Mouse (Mus musculus): ENCODE data around the gene Actr1b.
"Not testable (repeated sequence)": the region's sequence is repeated elsewhere in the genome, so short reads cannot be mapped to it uniquely, and the experiment has no call there.

Actr1b gene

DNA sequence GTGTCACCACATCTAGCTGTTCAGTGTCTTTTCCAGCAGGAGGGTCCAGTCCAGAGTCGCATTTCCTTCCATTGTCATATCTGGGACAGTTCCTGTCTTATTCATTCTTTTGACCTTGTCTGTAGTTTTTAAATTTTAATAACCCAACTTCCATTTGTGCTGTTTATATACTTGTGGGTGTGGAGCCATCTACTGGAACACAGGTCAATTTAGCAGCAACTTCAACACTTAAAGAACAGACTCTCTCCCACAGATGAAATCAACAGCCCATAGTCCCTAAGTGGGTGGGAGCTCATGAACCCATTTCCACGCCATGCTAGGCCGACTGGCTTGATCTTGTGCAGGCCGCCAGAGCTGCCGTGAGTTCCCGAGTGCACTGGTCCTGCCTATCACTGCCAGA, 17.8 kb downstream of the Actr1b start:
- no peak for DNase-seq

DNA sequence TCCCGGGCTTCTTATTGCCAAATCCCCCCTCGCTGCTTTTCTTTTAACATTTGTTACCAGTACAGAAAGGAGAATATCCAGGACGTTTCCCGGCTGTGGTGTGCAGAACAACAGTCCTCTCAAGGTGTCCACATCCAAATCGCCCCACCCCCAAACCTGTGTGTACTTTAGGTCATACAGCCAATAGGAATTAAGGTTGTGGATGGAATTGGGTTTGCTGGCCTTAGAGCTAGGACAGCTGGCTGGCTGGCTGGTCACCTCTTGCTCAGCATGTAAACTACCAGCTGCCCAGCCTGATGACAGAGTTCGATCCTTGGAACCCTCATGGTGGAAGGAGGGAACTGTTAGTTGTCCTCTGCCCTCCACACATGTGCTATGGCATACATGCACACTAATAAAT, 19.4 kb downstream of the Actr1b start:
- DNase-seq = no peak

DNA sequence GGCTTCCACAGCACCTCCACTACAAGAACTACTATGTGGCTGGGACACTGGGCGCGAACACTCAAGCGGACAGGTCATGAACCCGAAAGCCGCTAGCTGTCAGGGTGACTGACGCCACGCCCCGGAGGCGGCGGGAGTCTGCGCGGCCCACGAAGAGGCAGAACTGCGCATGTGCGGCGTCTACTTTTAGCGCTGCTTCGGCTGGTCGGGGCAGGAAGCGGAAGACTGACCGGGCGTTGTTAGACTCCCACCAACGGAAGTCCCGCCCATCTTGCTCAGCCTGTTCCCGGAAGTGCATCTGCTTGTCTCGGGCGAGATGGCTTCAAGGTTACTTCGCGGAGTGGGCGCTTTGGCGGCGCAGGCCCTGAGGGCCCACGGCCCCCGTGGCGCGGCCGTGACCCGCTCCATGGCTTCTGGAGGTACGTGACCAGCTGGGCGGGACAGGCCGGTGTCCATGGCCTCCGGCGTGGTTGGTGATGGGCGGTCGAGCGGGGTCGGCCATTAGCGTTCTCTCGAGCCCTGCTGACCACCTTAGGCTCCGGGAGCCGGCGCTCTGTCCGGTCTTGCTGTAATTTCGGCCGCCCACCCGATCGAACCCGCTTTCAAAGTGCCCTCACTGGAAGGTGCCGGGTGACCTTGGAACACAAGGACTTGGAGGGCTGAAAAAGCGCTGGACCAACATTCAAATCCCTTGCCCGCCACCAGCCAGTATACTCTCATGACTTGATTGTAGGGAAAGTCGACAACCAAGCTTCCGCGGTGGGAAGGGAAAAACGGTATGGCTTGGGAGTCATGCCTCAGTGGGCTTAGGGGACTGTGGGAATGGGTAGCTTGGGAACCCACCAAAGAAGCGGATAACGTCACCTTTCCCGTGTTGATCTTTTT, 22.7 kb downstream of the Actr1b start, which contains the start of gene Cox5b:
Cox5b (plus strand) TSS at position 179 of the 885 bp plus-strand sequence.
- DNase-seq = peak; percentile 98

DNA sequence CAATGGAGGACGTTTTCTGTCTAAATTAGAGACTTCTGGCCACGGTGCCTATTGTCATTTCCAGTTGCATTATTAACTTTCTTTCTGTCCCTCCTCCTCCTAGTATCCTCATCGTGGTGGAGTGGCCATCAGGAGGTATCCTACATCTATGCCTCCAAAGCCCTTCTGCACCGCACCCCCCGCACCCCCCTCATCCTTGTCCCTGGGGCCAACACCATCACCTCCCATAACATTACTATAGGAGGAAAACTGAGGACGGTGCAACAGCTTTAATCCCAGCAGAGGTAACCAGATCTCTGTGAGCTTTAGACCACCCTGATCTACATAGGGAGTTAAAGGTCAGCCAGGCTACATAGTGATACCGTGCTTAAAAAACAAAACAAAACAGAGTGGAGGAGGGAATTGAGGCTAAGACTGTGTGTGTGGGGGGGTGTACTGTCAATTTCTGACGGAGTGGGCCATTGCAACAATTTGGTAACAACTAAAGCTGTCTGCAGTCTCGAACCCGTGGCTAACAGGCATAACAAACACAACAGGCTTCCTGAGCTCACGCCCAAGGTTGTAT, 23.5 kb downstream of the Actr1b start:
- DNase-seq = peak; percentile 42

DNA sequence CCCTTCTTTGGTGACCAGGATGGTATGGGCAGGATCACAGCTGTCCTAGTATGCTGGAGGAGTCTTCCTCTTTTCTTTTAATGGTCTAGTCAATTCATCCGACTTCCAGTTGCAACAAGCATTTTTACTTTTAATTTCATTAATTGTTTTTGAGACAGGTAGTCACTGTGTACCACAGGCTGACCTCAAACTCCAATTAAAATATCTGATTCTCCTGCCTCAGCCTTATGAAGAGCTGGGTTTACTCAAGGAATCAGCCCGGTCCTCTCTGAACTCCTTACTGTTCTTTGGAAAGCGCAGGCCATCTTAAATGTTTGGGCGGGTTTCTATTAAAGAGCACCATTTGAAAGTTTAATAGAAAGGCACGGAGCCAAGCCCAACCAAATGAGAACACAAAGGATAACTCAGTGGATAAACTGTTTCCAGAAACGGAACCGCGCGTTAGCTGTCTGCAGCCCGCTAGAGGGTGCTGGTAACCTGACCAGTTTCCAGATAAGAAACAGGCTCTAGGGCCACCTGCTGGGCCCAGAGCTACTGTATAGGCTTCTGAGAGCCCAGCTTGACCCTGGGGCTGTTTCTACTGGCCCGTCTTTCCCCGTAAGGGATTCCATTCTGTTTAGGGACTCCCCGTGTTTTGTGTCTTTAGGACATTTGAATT, 30.3 kb downstream of the Actr1b start:
- DNase-seq = peak; percentile 82

DNA sequence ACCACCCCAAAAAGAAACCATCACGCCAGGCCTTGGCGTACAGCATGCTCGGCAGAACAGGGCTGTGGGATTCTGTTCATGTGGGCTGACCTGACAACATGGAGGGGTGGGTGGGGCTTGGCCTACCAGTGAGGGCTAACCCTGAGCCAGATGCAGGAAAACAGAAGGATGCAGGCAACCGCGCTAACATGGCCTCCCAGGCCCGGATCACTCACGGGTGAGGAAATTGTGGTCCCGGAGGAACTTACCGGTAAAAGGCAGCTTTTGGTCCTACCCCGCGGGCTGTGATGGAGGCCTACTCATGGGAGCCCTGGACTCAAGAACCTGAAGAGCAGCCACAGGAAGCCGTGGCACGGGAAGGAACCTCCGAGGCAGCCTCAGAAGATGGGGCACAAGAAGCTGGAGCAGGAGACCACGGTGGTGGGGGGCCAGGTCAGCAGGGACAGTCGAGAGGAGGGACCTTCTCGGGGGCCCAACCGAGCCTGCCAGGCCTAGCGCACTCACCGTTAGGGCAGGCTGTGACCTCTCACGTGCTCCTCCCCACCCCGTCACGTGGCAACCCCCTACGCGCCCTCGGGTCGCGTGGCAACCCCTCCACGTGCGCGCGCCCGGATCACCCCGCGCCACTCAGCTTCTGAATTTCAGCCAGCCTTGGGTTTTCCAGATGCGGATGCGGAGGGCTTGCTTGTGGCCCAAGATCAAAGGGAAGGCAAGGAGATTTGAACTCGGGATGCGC, 31.4 kb downstream of the Actr1b start, which contains the start of gene Fam178b:
Fam178b (minus strand) TSS at position 564 of the 736 bp plus-strand sequence.
- DNase-seq = no peak

DNA sequence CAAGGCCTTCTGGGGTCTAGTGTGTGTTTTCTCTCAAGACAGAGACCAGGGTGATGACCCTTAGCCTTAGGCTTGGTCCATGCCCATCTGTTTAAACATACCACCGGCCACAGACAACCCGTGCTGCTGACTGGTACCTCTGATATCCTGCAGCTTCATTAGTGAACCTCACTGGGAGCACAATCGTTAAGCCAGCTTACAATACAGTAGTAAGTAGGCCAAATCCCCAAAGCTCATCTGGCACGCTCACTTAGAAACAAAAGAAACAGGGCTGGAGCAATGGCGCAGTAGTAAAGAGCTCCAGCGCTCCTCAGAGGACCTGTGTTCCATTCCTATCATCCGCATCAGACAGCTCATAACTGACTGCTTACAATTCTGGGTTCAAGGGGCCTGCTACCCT, 33.3 kb downstream of the Actr1b start:
- DNase-seq = no peak

DNA sequence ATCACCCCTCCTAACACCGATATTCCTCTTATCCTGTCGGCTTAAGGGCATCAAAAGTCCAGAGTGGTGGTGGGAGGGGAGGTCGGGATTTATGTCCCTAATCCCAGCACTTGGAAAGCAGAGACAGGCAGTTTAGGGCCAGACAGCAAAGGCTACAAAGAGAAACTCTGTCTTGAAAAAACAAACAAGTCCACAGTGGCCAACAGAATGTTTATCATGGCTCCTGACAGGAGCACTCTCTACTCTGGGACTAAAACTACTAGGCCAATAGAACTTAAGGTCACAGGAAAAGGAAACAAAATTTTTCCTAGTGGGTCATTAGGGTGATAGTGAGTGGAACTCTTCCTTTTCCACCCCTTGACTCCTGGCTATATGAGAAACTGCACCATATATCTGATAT, 39.3 kb downstream of the Actr1b start:
- no peak for DNase-seq

DNA sequence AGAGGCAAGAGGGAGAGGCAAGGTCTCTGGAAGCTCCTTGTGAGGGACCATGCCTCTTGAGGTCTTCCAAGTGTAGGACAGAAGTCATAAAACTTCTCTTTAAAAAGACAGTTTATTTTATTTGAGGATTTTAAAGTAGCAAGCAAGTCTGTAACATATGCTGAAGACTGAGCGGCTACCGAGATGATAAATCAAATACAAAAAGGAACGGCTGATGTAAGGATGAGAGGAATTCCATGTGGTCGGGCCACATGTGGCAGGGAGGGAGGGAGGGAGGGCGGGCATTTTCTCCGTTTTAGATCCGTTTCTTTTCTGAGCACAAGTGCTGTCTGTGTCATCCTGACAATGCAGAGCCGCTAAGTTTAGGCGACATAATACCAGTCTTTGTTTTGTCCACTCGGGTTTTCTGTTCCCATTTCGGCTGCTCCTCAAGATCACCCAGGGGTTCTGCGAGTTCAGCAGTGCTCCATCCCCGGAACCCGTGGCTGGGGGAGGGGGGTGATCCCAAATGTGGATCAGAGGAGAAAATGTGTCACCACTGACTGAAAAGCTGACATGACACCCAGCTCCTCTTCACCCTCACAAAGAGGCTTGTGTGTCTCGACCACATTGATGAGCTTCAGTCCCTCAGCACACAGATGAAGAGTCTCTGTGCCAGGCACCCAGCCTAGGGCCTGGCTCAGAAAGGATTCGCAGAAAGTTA, 41.4 kb downstream of the Actr1b start:
- DNase-seq = no peak

DNA sequence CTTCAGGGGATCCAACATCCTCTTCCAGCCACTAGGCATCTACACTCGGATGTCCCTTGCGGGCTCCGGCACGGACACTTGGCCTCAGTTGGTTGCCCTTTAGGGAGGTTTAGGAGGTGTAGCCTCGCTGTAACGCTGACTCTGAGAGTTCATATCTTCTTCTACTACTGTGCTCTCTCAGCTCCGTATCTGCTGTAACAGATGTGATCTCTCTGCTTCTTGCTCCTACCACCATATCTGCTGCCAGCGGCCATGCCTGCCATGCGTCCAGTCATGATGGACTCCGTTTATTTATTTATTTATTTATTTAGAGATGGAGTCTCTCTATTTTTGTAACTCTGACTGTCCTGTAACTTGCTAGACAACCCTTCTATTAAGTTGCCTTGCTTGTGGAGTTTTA, 43.0 kb downstream of the Actr1b start:
- no peak for DNase-seq

DNA sequence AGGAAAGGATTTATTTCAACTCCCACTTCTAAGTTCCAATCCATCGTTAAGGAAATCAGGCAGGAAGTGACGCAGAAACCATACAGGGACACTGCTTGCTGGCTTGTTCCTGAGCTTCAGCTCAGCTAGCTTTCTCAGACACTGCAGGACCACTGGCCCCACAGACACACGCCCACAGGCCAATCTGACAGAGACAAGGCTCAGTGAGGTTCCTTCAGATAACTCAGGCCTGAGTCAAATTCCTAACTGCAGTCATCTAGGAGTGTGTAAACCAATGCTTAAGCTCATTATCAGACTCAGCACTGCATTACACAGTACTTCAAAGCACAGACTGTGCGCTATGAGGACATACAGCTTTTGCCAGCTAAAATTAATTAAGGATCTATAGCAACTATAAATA, 44.0 kb downstream of the Actr1b start:
- no peak for DNase-seq

DNA sequence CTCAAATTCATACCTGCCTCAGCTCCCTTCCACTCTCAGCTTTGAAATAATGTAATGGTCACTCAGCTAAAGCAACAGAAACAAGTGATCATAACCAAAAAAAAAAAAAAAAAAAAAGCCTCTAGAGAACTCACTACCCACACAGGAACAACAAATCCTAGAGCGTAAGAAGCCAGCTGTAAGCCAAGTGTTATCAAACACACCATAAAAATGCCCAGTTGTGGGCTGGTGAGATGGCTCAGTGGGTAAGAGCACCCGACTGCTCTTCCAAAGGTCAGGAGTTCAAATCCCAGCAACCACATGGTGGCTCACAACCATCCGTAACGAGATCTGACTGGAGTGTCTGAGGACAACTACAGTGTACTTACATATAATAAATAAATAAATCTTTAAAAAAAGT, 46.2 kb downstream of the Actr1b start:
- DNase-seq = not testable (repeated sequence)

DNA sequence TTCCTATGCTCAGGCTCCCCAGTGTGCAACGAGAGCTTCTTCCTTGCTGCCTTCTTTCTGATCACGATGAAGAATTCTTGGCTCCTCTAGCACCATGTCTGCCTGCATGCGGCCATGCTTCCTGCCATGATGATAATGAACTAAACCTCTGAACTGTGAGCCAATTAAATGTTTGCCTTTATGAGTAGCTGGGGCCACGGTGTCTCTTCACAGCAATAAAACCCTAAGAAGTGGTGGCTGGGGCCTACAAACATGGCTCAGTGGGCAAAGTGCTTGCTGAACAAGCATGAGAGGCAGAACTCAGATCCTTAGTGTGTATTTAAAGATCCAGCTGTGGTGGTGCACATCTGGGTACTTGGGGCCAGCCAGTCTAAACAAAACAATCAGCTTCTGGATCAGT, 48.3 kb downstream of the Actr1b start:
- DNase-seq = no peak

DNA sequence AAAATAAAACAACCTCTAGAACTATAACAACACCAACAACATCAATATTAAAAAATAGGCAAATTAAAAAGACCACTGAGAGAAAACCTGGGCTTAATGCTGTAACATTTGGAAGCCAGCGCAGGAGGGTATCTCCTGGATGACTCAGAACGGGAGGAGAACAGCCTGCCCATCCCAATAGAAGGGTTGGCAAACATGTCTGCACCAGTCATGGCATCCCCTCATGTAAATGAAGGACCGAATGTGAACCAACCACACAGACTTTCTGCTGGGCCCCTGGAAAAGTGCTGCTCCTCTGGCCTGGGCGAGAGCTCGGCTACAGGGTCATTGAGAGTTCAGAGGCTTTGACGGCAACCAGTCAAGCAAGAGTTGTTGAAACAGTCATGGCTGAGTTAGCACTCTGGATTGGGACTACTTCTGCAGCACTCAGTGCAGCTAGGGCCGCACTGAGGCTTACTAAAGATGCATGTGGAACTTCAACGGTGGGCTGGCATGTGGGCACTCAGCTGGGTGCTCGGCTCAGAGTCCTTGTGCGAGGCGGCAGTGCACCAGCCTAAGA, 49.0 kb downstream of the Actr1b start:
- no peak for DNase-seq

DNA sequence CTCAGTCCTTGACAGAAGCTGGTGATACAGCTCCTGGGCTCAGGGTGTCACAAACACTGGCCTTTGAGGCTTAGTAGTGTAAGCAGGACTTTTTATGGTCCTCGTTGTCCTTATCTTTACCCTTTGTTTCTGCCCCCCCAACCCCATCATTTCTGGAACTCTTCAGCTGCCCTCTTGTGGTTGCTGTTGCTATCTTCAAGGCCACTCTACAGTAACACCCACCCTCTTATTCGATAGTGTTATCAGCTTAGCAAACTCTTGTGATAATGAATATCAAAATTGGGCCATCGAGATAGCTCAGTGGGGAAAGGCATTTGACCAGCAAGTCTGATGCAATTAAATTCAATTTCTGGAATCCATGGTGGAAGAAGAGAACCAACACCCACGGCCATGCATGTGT, 49.8 kb downstream of the Actr1b start:
- no peak for DNase-seq

DNA sequence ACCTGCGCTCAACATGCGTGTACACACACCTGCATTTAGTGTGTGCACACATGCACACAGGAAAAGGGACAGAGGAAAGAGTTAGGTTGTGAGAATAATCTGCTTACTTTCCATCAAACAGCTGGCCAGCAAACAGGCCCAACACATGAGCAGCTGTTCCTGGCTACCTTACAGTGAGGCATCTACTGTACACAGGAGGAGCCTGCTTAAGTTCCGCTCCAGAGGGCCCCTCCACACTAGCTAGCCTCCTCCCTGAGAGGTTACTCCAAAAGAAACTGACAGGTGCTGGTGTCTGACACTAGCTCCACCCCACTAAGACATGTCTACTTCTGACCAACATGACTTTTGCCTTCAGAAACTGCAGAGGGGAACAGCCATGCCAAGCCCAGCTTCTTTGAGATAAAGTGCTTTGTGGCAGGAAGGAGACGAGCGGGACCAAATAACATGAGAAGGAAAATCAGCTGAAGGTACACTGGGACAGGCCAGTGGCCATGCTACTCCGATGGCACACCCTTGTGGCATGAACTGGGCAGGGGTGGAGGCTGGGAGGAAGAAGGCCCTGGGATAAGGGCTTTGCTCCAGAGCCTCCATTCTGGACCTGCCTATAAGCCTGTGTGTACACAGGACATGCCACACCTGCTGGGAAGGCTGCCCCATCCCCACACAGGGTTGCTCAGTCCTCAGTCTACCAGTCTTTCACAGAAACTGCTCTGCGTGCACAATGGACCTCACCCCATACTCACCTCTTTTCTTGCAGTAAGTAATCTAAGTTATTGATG, 55.4 kb downstream of the Actr1b start:
- no peak for DNase-seq

DNA sequence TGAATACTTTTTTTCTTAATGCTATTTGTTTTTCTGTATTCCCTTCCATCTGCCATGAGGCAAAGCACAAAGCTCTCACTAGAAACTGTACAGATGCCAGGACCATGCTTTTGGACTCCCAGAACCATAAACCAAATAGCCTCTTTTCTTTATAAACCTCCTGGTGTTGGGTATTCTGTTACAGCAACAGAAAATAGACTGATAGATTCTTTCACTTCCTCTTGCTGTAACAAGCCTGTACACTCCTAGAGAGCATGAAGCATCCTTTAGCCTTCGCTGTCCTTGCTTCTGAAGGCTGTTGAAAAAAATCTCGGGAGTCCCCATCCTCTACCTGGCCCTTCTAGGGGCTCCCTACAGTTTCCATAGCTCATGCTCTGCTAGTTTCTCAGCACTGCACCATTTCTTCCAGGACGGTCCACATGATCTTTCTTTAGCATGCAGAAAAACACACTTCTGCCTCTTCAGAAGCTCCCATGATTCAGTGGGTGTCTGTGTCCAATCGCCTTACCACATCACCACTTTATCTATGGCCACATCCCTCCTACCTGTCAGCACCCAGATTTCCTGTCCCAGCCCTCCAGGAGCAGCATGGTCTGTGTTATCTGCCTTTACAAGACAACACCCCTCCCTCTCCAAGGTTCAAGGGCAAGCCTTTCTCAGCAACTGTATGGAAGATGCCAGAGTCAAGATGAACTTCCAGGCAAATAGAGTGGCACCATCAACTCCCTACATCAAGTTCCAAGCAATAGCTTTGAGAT, 56.4 kb downstream of the Actr1b start:
- no peak for DNase-seq

DNA sequence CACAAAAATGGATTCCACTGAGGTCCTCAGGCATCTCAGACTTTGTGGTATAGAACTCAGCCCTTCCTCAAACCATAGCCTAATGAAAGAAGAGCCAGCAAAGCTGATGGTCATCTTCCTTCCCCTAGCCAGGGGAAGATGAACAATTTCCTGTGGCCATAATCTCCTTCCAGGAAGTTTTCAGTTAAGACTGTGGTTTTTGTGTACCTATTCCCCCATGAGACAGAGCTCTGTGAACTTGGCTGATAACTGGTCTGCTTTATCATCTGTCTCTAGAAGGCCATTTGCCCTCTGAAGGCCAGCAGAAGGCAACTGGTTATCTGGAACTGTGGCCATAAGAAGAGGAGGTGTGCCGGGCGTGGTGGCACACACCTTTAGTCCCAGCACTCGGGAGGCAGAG, 58.0 kb downstream of the Actr1b start:
- no peak for DNase-seq

DNA sequence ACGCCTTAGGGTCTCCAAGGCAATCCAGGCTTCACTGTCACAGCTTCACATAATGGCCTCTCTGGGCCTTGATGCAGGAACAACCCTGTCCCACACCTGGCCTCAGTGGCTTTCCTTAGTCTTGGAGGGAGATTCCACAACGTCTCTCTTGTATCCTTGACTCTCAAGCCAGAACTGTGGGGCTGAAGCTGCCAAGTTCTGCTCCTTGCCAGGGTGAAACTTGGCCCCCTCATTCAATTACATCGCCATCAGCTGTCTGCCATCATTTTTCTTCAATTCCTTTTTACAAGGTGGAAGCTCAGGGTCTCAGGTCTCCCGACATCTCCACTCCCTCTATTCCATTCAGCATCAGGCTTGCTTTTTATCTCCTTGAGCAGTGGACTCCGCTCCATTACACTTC, 59.2 kb downstream of the Actr1b start:
- no peak for DNase-seq

Measured in thymus, postnatal 4 days (tissue).